Mouse (Mus musculus) forebrain, embryonic 11.5 days (tissue): ENCODE results near the gene Clstn3. TPM values are rescaled to one million over a fixed set of nuclear protein-coding genes. Genes with fewer than 3 reads are reported as not detected.
A peak's percentile ranks its signal among the peaks of the same experiment; 100 is the strongest.

Experiments used
- ATAC-seq: fragments of 200-750 bp; cut with Nextera tagmentation; replicated peaks from 2 replicates; pipeline ENCODE4 v1.8.0; 2017; ENCODE audit warnings: moderate TSS enrichment; ENCODE audit not compliant: low FRiP score
- DNase-seq: peaks from one replicate; pipeline ENCODE4 v3.0.0-alpha.2; 2017; ENCODE audit warnings: low spot score
- H3K27ac ChIP-seq: fragments of 300-500 bp; sonication (generic); 2 replicates; pipeline ENCODE4 v1.5.1; 2014; ENCODE audit warnings: low read depth, low read length
- H3K27me3 ChIP-seq: fragments of 300-500 bp; sonication (generic); 2 replicates; pipeline ENCODE4 v1.6.1; 2014; ENCODE audit warnings: mild to moderate bottlenecking, low read length, mixed read lengths; ENCODE audit not compliant: control insufficient read depth, insufficient read depth
- H3K36me3 ChIP-seq: fragments of 300-500 bp; sonication (generic); 2 replicates; pipeline ENCODE4 v1.6.1; 2014; ENCODE audit warnings: mild to moderate bottlenecking, low read length, moderate library complexity, mixed read lengths; ENCODE audit not compliant: control insufficient read depth, insufficient read depth
- H3K4me1 ChIP-seq: fragments of 300-500 bp; sonication (generic); replicated peaks from 2 replicates; pipeline ENCODE4 v1.6.1; 2014; ENCODE audit warnings: low read length, mixed read lengths; ENCODE audit not compliant: control insufficient read depth, insufficient read depth
- H3K4me2 ChIP-seq: fragments of 300-500 bp; sonication (generic); 2 replicates; pipeline ENCODE4 v1.6.1; 2014; ENCODE audit warnings: low read depth, mild to moderate bottlenecking, low read length, moderate library complexity, mixed read lengths; ENCODE audit not compliant: severe bottlenecking
- H3K4me3 ChIP-seq: fragments of 300-500 bp; sonication (generic); 2 replicates; pipeline ENCODE4 v1.5.1; 2014; ENCODE audit warnings: low read depth, low read length
- H3K9ac ChIP-seq: fragments of 300-500 bp; sonication (generic); 2 replicates; pipeline ENCODE4 v1.6.1; 2014; ENCODE audit warnings: low read length
- H3K9me3 ChIP-seq: fragments of 300-500 bp; sonication (generic); 2 replicates; pipeline ENCODE4 v1.6.1; 2016; ENCODE audit warnings: low read length, mixed read lengths; ENCODE audit not compliant: control insufficient read depth
- WGBS: fragments of 180-500 bp; shearing (Covaris S2); extraction: QIAGEN DNeasy Blood & Tissue Kit; methylation state at CpG from one replicate; pipeline ENCODE4 v1.1.7; 2014; 5-methylcytosine and 5-hydroxymethylcytosine counted together
- polyA plus RNA-seq: library from polyadenylated mRNA; unstranded; fragments of >200 nt; fragmentation: Nextera tagmentation; extraction: Ambion mirVana; gene quantifications from 2 replicates; pipeline ENCODE4 v1.2.1, GENCODE M21; 2014

The Clstn3 gene
- polyA plus RNA-seq, 1 experiment from 2014 or later: 12.8 TPM

- H3K27ac ChIP-seq: no peak overlapping the region
- H3K4me3 ChIP-seq: no peak overlapping the region
- WGBS: 89% methylated on average over 4 of the region's 4 CpGs
- no peaks in the 10 kb centered on the region for H3K27me3 ChIP-seq
- ATAC-seq (no peak), DNase-seq (no peak)
- H3K9me3 ChIP-seq: no peaks in the 10 kb centered on the region
- H3K9ac ChIP-seq: no peak overlapping the region
- no peak overlapping the region for H3K4me2 ChIP-seq
- H3K4me1 ChIP-seq: no peaks in the 10 kb centered on the region
- no peaks in the 10 kb centered on the region for H3K36me3 ChIP-seq
Observed at GRCm38 (mm10) chr6:124501473-124501872, 36.9 kb upstream of the Clstn3 start.

- H3K4me3 ChIP-seq: no peak overlapping the region
- ATAC-seq: no peak
- H3K36me3 ChIP-seq: no peaks in the 10 kb centered on the region
- H3K4me2 ChIP-seq: no peak overlapping the region
- no peaks in the 10 kb centered on the region for H3K9me3 ChIP-seq
- no peak overlapping the region for H3K27ac ChIP-seq
- 46% methylated on average over 10 of the region's 10 CpGs for WGBS
- H3K4me1 ChIP-seq: no peaks in the 10 kb centered on the region
- no peak overlapping the region for H3K9ac ChIP-seq
- no peaks in the 10 kb centered on the region for H3K27me3 ChIP-seq
- DNase-seq: no peak
Observed at GRCm38 (mm10) chr6:124499914-124500566, 35.4 kb upstream of the Clstn3 start.

- ATAC-seq (no peak), DNase-seq (no peak)
- Histone ChIP-seq H3K9me3 (no peaks in the 10 kb centered on the region), H3K4me3 (no peak overlapping the region), H3K4me2 (no peak overlapping the region), H3K36me3 (no peaks in the 10 kb centered on the region), H3K9ac (no peak overlapping the region), H3K27me3 (no peaks in the 10 kb centered on the region), H3K27ac (no peak overlapping the region), H3K4me1 (no peaks in the 10 kb centered on the region)
- 92% methylated on average over 5 of the region's 5 CpGs for WGBS
Observed at GRCm38 (mm10) chr6:124496054-124496453, 31.5 kb upstream of the Clstn3 start.

GRCm38 (mm10) chr6:124493886-124494285 lies 29.3 kb upstream of the Clstn3 start:
- Histone ChIP-seq H3K4me2 (no peak overlapping the region), H3K4me3 (no peak overlapping the region), H3K9ac (no peak overlapping the region), H3K27me3 (no peaks in the 10 kb centered on the region), H3K36me3 (no peaks in the 10 kb centered on the region), H3K4me1 (no peaks in the 10 kb centered on the region), H3K9me3 (no peaks in the 10 kb centered on the region), H3K27ac (no peak overlapping the region)
- no peak for DNase-seq
- WGBS: 86% methylated on average over 5 of the region's 5 CpGs
- ATAC-seq: no peak; the same call in 1 of the 2 replicates

GRCm38 (mm10) chr6:124492842-124493561 lies 28.4 kb upstream of the Clstn3 start, which contains the start of gene C1rl:
C1rl (plus strand) TSS chr6:124493113.
- Histone ChIP-seq H3K4me1 (no peaks in the 10 kb centered on the region), H3K4me2 (no peak within 1 kb of the TSS), H3K4me3 (no peak within 1 kb of the TSS), H3K9ac (no peak within 1 kb of the TSS), H3K36me3 (no peaks in the 10 kb centered on the region), H3K9me3 (no peaks in the 10 kb centered on the region), H3K27me3 (no peaks in the 10 kb centered on the region), H3K27ac (no peak within 1 kb of the TSS)
- ATAC-seq: peak; percentile 77
- DNase-seq: peak; percentile 76
- 49% methylated on average over 4 of the region's 4 CpGs for WGBS

GRCm38 (mm10) chr6:124491427-124491826 lies 26.8 kb upstream of the Clstn3 start:
- Histone ChIP-seq H3K9me3 (no peaks in the 10 kb centered on the region), H3K4me2 (no peak overlapping the region), H3K4me3 (no peak overlapping the region), H3K4me1 (no peaks in the 10 kb centered on the region), H3K27ac (no peak overlapping the region), H3K27me3 (no peaks in the 10 kb centered on the region), H3K36me3 (no peaks in the 10 kb centered on the region), H3K9ac (no peak overlapping the region)
- DNase-seq: no peak
- no peak for ATAC-seq
- 79% methylated on average over 6 of the region's 6 CpGs for WGBS

- DNase-seq (no peak), ATAC-seq (no peak)
- no peaks in the 10 kb centered on the region for H3K9me3 ChIP-seq
- WGBS: 84% methylated on average over 4 of the region's 4 CpGs
- no peak overlapping the region for H3K4me3 ChIP-seq
- no peaks in the 10 kb centered on the region for H3K4me1 ChIP-seq
- no peaks in the 10 kb centered on the region for H3K27me3 ChIP-seq
- no peaks in the 10 kb centered on the region for H3K36me3 ChIP-seq
- H3K9ac ChIP-seq: no peak overlapping the region
- no peak overlapping the region for H3K4me2 ChIP-seq
- no peak overlapping the region for H3K27ac ChIP-seq
Observed at GRCm38 (mm10) chr6:124488952-124489351, 24.4 kb upstream of the Clstn3 start.

- no peaks in the 10 kb centered on the region for H3K9me3 ChIP-seq
- no peaks in the 10 kb centered on the region for H3K4me1 ChIP-seq
- no peak overlapping the region for H3K4me3 ChIP-seq
- H3K9ac ChIP-seq: no peak overlapping the region
- WGBS: 70% methylated on average over 2 of the region's 2 CpGs
- H3K27ac ChIP-seq: no peak overlapping the region
- ATAC-seq: no peak
- no peak overlapping the region for H3K4me2 ChIP-seq
- no peaks in the 10 kb centered on the region for H3K36me3 ChIP-seq
- DNase-seq: no peak
- no peaks in the 10 kb centered on the region for H3K27me3 ChIP-seq
Observed at GRCm38 (mm10) chr6:124487509-124487908, 22.9 kb upstream of the Clstn3 start.
